Mouse (Mus musculus): Measurements from ENCODE around the gene Epb41l3. TPM values are rescaled to one million over a fixed set of nuclear protein-coding genes. Genes with fewer than 3 reads are reported as not detected.

The Epb41l3 gene
- polyA plus RNA-seq, 1 experiment from 2014 or later: 28.7 TPM

DNA sequence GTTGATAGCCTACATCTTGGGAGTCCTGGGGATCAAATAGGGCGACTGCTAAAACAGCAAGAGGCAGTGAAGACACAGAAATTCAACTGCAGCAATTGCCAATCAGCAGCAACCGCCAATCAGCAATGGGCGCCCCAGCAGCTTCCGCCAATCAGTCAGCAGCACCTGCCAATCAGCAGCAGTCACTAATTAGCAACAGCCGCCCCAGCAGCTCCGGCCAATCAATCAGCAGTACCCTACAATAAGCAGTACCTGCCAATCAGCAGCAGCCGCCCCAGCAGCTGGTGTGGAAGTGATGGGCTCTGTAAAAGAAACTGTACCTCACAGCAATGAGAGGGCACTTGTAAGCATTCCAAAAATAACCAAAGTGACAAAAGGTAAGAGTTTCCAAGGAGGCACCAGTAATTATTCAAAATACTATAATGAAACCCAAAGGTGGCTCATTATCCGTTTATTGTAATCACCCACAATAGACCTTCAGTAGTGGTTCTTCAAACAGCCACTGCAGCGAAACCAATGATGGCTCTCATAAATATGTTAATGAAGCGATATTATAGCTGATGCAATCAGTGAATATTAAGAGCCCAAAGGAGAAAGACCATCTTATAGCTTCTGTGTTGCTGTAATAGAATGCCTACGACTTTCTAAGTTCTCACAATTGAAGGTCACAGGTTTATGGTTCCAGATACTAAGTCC is 228.2 kb downstream of the Epb41l3 start:
- no peak overlapping the region for H3K4me3 ChIP-seq (ENCODE audit: low read depth, low read length)
- no peaks in the 10 kb centered on the region for H3K9me3 ChIP-seq (ENCODE audit: control insufficient read depth, low read length)
- no peak overlapping the region for H3K27ac ChIP-seq (ENCODE audit: low read depth, low read length)
- no peak overlapping the region for H3K9ac ChIP-seq (ENCODE audit: low read depth, low read length)
- H3K36me3 ChIP-seq (ENCODE audit: control insufficient read depth, insufficient read depth, low read length): no peaks in the 10 kb centered on the region
- DNase-seq (ENCODE audit: low spot score) (no peak), ATAC-seq (replicated peaks; ENCODE audit: low FRiP score) (no peak)
- no peaks in the 10 kb centered on the region for H3K27me3 ChIP-seq (replicated peaks; ENCODE audit: control insufficient read depth, insufficient read depth, low read length)
- WGBS: 76% methylated on average over 11 of the region's 11 CpGs
- no peaks in the 10 kb centered on the region for H3K4me1 ChIP-seq (replicated peaks; ENCODE audit: control insufficient read depth, insufficient read depth, low read length)
- H3K4me2 ChIP-seq: no peak overlapping the region

- no peaks in the 10 kb centered on the region for H3K9me3 ChIP-seq (ENCODE audit: control insufficient read depth, low read length)
- no peak overlapping the region for H3K27ac ChIP-seq (ENCODE audit: low read depth, low read length)
- 81% methylated on average over 9 of the region's 9 CpGs for WGBS
- ATAC-seq (replicated peaks; ENCODE audit: low FRiP score): no peak
- no peak overlapping the region for H3K4me2 ChIP-seq
- H3K9ac ChIP-seq (ENCODE audit: low read depth, low read length): no peak overlapping the region
- H3K27me3 ChIP-seq (replicated peaks; ENCODE audit: control insufficient read depth, insufficient read depth, low read length): no peaks in the 10 kb centered on the region
- H3K4me3 ChIP-seq (ENCODE audit: low read depth, low read length): no peak overlapping the region
- no peak for DNase-seq (ENCODE audit: low spot score)
- no peaks in the 10 kb centered on the region for H3K36me3 ChIP-seq (ENCODE audit: control insufficient read depth, insufficient read depth, low read length)
- H3K4me1 ChIP-seq (replicated peaks; ENCODE audit: control insufficient read depth, insufficient read depth, low read length): no peaks in the 10 kb centered on the region
These were observed 232.2 kb downstream of the Epb41l3 start for GRCm38 (mm10) chr17:69307636-69308035.

DNA sequence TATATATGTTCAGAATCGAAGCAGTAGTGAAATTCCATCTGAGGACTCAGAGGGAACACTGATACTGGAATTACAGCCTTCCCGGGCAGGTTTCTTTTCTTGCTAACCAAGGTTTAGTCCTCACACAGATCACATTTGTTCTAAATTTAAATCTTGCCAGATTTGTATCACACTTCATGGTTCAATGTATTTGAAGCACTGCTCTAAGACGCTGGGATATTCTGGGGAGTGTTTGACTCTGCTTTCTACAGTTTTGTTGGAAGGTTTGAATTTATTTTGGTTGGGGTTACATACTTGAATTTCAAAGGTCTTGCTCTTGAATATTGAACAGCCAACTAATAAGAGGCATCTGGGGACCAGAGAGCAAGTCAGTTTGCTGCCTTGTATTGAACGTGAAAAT is 234.4 kb downstream of the Epb41l3 start:
- Histone ChIP-seq H3K9ac (ENCODE audit: low read depth, low read length) (no peak overlapping the region), H3K27ac (ENCODE audit: low read depth, low read length) (no peak overlapping the region), H3K4me3 (ENCODE audit: low read depth, low read length) (no peak overlapping the region), H3K27me3 (replicated peaks; ENCODE audit: control insufficient read depth, insufficient read depth, low read length) (no peaks in the 10 kb centered on the region), H3K36me3 (ENCODE audit: control insufficient read depth, insufficient read depth, low read length) (no peaks in the 10 kb centered on the region), H3K9me3 (ENCODE audit: control insufficient read depth, low read length) (no peaks in the 10 kb centered on the region), H3K4me1 (replicated peaks; ENCODE audit: control insufficient read depth, insufficient read depth, low read length) (no peaks in the 10 kb centered on the region), H3K4me2 (no peak overlapping the region)
- ATAC-seq (replicated peaks; ENCODE audit: low FRiP score) (no peak), DNase-seq (ENCODE audit: low spot score) (no peak)
- WGBS: 87% methylated on average over 4 of the region's 4 CpGs

DNA sequence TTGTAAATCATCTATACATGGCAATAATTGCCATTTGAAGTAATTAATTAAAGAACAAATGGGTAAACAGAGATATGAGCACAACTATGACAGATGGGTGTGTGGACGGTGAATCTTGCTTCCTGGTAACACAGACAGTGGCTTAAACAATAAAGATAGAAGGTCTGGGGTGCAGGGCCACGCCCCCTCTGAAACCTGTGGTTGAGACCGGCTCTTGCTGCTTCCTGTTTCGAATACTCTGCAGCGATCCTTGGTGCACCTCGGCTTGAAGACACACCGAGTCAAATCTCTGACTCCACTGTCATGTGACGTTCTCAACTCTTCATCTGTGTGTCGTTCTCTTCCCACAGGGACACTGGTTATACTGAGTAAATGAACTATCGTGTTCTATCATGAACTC is 245.0 kb downstream of the Epb41l3 start:
- Histone ChIP-seq H3K9ac (ENCODE audit: low read depth, low read length) (no peak overlapping the region), H3K27ac (ENCODE audit: low read depth, low read length) (no peak overlapping the region), H3K4me1 (replicated peaks; ENCODE audit: control insufficient read depth, insufficient read depth, low read length) (no peaks in the 10 kb centered on the region), H3K27me3 (replicated peaks; ENCODE audit: control insufficient read depth, insufficient read depth, low read length) (no peaks in the 10 kb centered on the region), H3K4me2 (no peak overlapping the region), H3K9me3 (ENCODE audit: control insufficient read depth, low read length) (no peaks in the 10 kb centered on the region), H3K4me3 (ENCODE audit: low read depth, low read length) (no peak overlapping the region), H3K36me3 (ENCODE audit: control insufficient read depth, insufficient read depth, low read length) (no peaks in the 10 kb centered on the region)
- WGBS: 64% methylated on average over 10 of the region's 10 CpGs
- DNase-seq (ENCODE audit: low spot score): no peak
- ATAC-seq (replicated peaks; ENCODE audit: low FRiP score): no peak

DNA sequence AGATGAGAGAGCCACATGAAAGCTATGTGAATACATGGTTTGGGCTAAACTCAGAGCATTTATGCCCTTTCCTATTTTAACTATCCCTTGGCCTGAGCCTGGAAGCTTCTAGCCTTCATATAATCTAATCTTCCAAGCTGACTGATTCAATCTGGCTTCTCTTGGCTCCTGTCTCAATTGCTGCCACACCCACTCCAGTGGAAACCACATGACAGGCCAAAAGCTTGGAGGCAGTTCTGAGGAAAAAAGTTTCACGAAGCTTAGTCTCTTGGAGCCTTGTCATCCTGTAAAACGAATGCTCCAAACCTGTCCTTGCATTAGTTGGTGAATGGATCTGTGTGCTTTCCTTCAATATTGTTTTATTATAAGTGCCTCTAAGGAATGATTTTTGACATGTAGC is 247.2 kb downstream of the Epb41l3 start:
- 80% methylated on average over 2 of the region's 2 CpGs for WGBS
- no peak overlapping the region for H3K4me2 ChIP-seq
- no peak overlapping the region for H3K9ac ChIP-seq (ENCODE audit: low read depth, low read length)
- no peaks in the 10 kb centered on the region for H3K9me3 ChIP-seq (ENCODE audit: control insufficient read depth, low read length)
- no peak overlapping the region for H3K4me3 ChIP-seq (ENCODE audit: low read depth, low read length)
- H3K4me1 ChIP-seq (replicated peaks; ENCODE audit: control insufficient read depth, insufficient read depth, low read length): no peaks in the 10 kb centered on the region
- ATAC-seq (replicated peaks; ENCODE audit: low FRiP score) (no peak), DNase-seq (ENCODE audit: low spot score) (no peak)
- no peak overlapping the region for H3K27ac ChIP-seq (ENCODE audit: low read depth, low read length)
- no peaks in the 10 kb centered on the region for H3K36me3 ChIP-seq (ENCODE audit: control insufficient read depth, insufficient read depth, low read length)
- no peaks in the 10 kb centered on the region for H3K27me3 ChIP-seq (replicated peaks; ENCODE audit: control insufficient read depth, insufficient read depth, low read length)

Other genes starting within 250 kb of the Epb41l3 start
- 0.10 and 0.15 TPM in 2 replicates for gene Tmem200c, start 249.1 kb upstream of the Epb41l3 start, polyA plus RNA-seq (2014; fragmentation: Nextera tagmentation; extraction: Ambion mirVana)